Mouse (Mus musculus) intestine, embryonic 14.5 days (tissue): ENCODE results near the gene Gnat1. TPM values are rescaled to one million over a fixed set of nuclear protein-coding genes. Genes with fewer than 3 reads are reported as not detected.

ENCODE experiments used
- ATAC-seq: fragments of 200-750 bp; cut with Nextera tagmentation; replicated peaks from 2 replicates; pipeline ENCODE4 v1.8.0; 2017; ENCODE audit warnings: low read depth, moderate number of reproducible peaks, moderate TSS enrichment, moderate library complexity; ENCODE audit not compliant: low FRiP score, low TSS enrichment
- DNase-seq: peaks from one replicate; pipeline ENCODE4 v3.0.0-alpha.2; 2018; ENCODE audit warnings: low spot score
- H3K27ac ChIP-seq: fragments of 300-500 bp; sonication (generic); 2 replicates; pipeline ENCODE4 v1.5.1; 2014; ENCODE audit warnings: low read depth, mild to moderate bottlenecking, control low read depth
- H3K27me3 ChIP-seq: fragments of 300-500 bp; sonication (generic); replicated peaks from 2 replicates; pipeline ENCODE4 v1.6.1; 2014; ENCODE audit warnings: low read length, control low read depth; ENCODE audit not compliant: control insufficient read depth, insufficient read depth
- H3K36me3 ChIP-seq: fragments of 300-500 bp; sonication (generic); 2 replicates; pipeline ENCODE4 v1.6.1; 2014; ENCODE audit warnings: low read length, control low read depth; ENCODE audit not compliant: control insufficient read depth, insufficient read depth
- H3K4me1 ChIP-seq: fragments of 300-500 bp; sonication (generic); replicated peaks from 2 replicates; pipeline ENCODE4 v1.6.1; 2014; ENCODE audit warnings: low read length, control low read depth, mixed read lengths; ENCODE audit not compliant: control insufficient read depth, insufficient read depth
- H3K4me2 ChIP-seq: fragments of 300-500 bp; sonication (generic); 2 replicates; pipeline ENCODE4 v1.6.1; 2014; ENCODE audit warnings: low read length
- H3K4me3 ChIP-seq: fragments of 300-500 bp; sonication (generic); 2 replicates; pipeline ENCODE4 v1.5.1; 2014; ENCODE audit warnings: low read depth, low read length, control low read depth, mixed read lengths
- H3K9ac ChIP-seq: fragments of 300-500 bp; sonication (generic); 2 replicates; pipeline ENCODE4 v1.6.1; 2014; ENCODE audit warnings: mild to moderate bottlenecking, low read length
- H3K9me3 ChIP-seq: fragments of 300-500 bp; sonication (generic); 2 replicates; pipeline ENCODE4 v1.6.1; 2016; ENCODE audit warnings: low read length, control low read depth; ENCODE audit not compliant: control insufficient read depth
- WGBS: fragments of 180-500 bp; shearing (Covaris S2); extraction: QIAGEN DNeasy Blood & Tissue Kit; methylation state at CpG from one replicate; pipeline ENCODE4 v1.1.7; 2014; 5-methylcytosine and 5-hydroxymethylcytosine counted together
- polyA plus RNA-seq: library from polyadenylated mRNA; unstranded; fragments of >200 nt; fragmentation: Nextera tagmentation; extraction: Ambion mirVana; gene quantifications from 2 replicates; pipeline ENCODE4 v1.2.1, GENCODE M21; 2014

The Gnat1 gene
- polyA plus RNA-seq, 1 experiment from 2014 or later = 2.6 TPM

GRCm38 (mm10) chr9:107650708-107651481, 28.6 kb downstream of the Gnat1 start:
- H3K4me1 ChIP-seq = 0 out of 2 replicates have a peak, but pooled peaks cover 6% of the 10 kb centered on the region
- no peak overlapping the region for H3K27ac ChIP-seq
- DNase-seq (no peak), ATAC-seq (no peak)
- WGBS = 32% methylated on average over 12 of the region's 12 CpGs
- no peak overlapping the region for H3K9ac ChIP-seq
- no peaks in the 10 kb centered on the region for H3K27me3 ChIP-seq
- H3K4me3 ChIP-seq = no peak overlapping the region
- no peak overlapping the region for H3K4me2 ChIP-seq
- H3K9me3 ChIP-seq = no peaks in the 10 kb centered on the region
- no peaks in the 10 kb centered on the region for H3K36me3 ChIP-seq

GRCm38 (mm10) chr9:107650225-107650624, 29.3 kb downstream of the Gnat1 start:
- 64% methylated on average over 7 of the region's 7 CpGs for WGBS
- no peak overlapping the region for H3K9ac ChIP-seq

GRCm38 (mm10) chr9:107648767-107649166, 30.7 kb downstream of the Gnat1 start:
- Histone ChIP-seq H3K4me3 (no peak overlapping the region), H3K4me2 (no peak overlapping the region), H3K27me3 (no peaks in the 10 kb centered on the region), H3K4me1 (peaks cover 10% of the 10 kb centered on the region), H3K36me3 (no peaks in the 10 kb centered on the region), H3K9ac (no peak overlapping the region), H3K9me3 (no peaks in the 10 kb centered on the region), H3K27ac (no peak overlapping the region)
- 65% methylated on average over 3 of the region's 3 CpGs for WGBS
- no peak for DNase-seq
- ATAC-seq = no peak

More at GRCm38 (mm10) chr9:107650225-107650624, 29.3 kb downstream of the Gnat1 start:
- Histone ChIP-seq H3K4me3 (no peak overlapping the region), H3K27me3 (no peaks in the 10 kb centered on the region), H3K9me3 (no peaks in the 10 kb centered on the region), H3K36me3 (no peaks in the 10 kb centered on the region), H3K4me2 (no peak overlapping the region), H3K27ac (no peak overlapping the region), H3K4me1 (0 out of 2 replicates have a peak, but pooled peaks cover 6% of the 10 kb centered on the region)
- no peak for ATAC-seq
- no peak for DNase-seq

GRCm38 (mm10) chr9:107646975-107647374, 32.5 kb downstream of the Gnat1 start:
- Histone ChIP-seq H3K27ac (no peak overlapping the region), H3K4me2 (no peak overlapping the region), H3K27me3 (no peaks in the 10 kb centered on the region), H3K36me3 (no peaks in the 10 kb centered on the region), H3K9me3 (no peaks in the 10 kb centered on the region), H3K4me3 (no peak overlapping the region), H3K9ac (no peak overlapping the region), H3K4me1 (peaks cover 10% of the 10 kb centered on the region)
- DNase-seq = no peak
- no peak for ATAC-seq
- 80% methylated on average over 6 of the region's 6 CpGs for WGBS

- H3K27ac ChIP-seq = no peak overlapping the region
- ATAC-seq (peak; percentile 62), DNase-seq (peak; percentile 90)
- H3K27me3 ChIP-seq = no peaks in the 10 kb centered on the region
- H3K36me3 ChIP-seq = no peaks in the 10 kb centered on the region
- H3K4me2 ChIP-seq = no peak overlapping the region
- H3K9ac ChIP-seq = no peak overlapping the region
- WGBS = 14% methylated on average over 5 of the region's 5 CpGs
- H3K4me1 ChIP-seq = peaks cover 8% of the 10 kb centered on the region
- H3K9me3 ChIP-seq = no peaks in the 10 kb centered on the region
- H3K4me3 ChIP-seq = no peak overlapping the region
Observed at GRCm38 (mm10) chr9:107645577-107645976, 33.9 kb downstream of the Gnat1 start.

GRCm38 (mm10) chr9:107645153-107645510, 34.4 kb downstream of the Gnat1 start:
- Histone ChIP-seq H3K27me3 (no peaks in the 10 kb centered on the region), H3K9me3 (no peaks in the 10 kb centered on the region), H3K4me3 (no peak overlapping the region), H3K4me2 (peak overlapping the region; percentile 68), H3K4me1 (peaks cover 7% of the 10 kb centered on the region), H3K9ac (peak overlapping the region; percentile 56; the same call in 1 of the 2 replicates), H3K36me3 (no peaks in the 10 kb centered on the region), H3K27ac (no peak overlapping the region)
- DNase-seq (no peak), ATAC-seq (peak; percentile 7; the same call in 1 of the 2 replicates)
- WGBS = 45% methylated on average over 7 of the region's 7 CpGs

GRCm38 (mm10) chr9:107644495-107645152, 34.9 kb downstream of the Gnat1 start:
- DNase-seq (peak; percentile 96), ATAC-seq (peak; percentile 64)
- H3K27ac ChIP-seq = no peak overlapping the region
- peak overlapping the region; percentile 40 for H3K4me3 ChIP-seq
- no peaks in the 10 kb centered on the region for H3K9me3 ChIP-seq
- WGBS = 5% methylated on average over 35 of the region's 35 CpGs
- H3K4me1 ChIP-seq = peaks cover 7% of the 10 kb centered on the region
- H3K27me3 ChIP-seq = no peaks in the 10 kb centered on the region
- H3K9ac ChIP-seq = peak overlapping the region; percentile 56
- no peaks in the 10 kb centered on the region for H3K36me3 ChIP-seq
- H3K4me2 ChIP-seq = peak overlapping the region; percentile 68

GRCm38 (mm10) chr9:107643544-107644214, 35.8 kb downstream of the Gnat1 start:
- peak overlapping the region; percentile 40; the same call in 1 of the 2 replicates for H3K4me3 ChIP-seq
- H3K9me3 ChIP-seq = no peaks in the 10 kb centered on the region
- H3K27me3 ChIP-seq = no peaks in the 10 kb centered on the region
- 89% methylated on average over 13 of the region's 13 CpGs for WGBS
- peak overlapping the region; percentile 68; the same call in 1 of the 2 replicates for H3K4me2 ChIP-seq
- no peak for DNase-seq
- peaks cover 7% of the 10 kb centered on the region for H3K4me1 ChIP-seq
- ATAC-seq = no peak
- H3K36me3 ChIP-seq = no peaks in the 10 kb centered on the region
- no peak overlapping the region for H3K27ac ChIP-seq
- H3K9ac ChIP-seq = no peak overlapping the region
